In genomic region chr3:120059959-120060358, GRCm38 (mm10) we compare ENCODE assay signal across 14 mouse cellular contexts.
DNase-seq lines count a peak whose midpoint lies in the region; ATAC-seq lines count a peak whose summit lies in the region.
"Had no signal": no experiment of that assay in that cellular context is flagged by ENCODE, and none has a peak within 500 bp of the region (broad histone marks: within the 10 kb centered on the region; RNA-seq: fewer than 3 reads in every experiment).

No protein-coding gene starts in this region.

- peaks cover 4% of the 10 kb centered on the region for H3K4me1 ChIP-seq in heart, embryonic 16.5 days (ENCODE audit: control insufficient read depth, insufficient read depth, low read length)

- DNase-seq in heart, postnatal 36 days = no peak
- DNase-seq in R1 (ENCODE audit: low read depth, low spot score) = peak; percentile 4
- peak; percentile 18 for DNase-seq in embryo, embryonic 9.5 days (ENCODE audit: extremely low spot score)
- peak; percentile 9 for DNase-seq in mesoderm, embryonic 11.5 days (ENCODE audit: low read depth, low spot score)
- no peak for DNase-seq in frontal cortex, postnatal 36 days (ENCODE audit: low spot score in 2 of 2)
- no peak for DNase-seq in layer of hippocampus, postnatal 25 days (ENCODE audit: extremely low spot score in 1 of 2, low spot score in 1 of 2)
- DNase-seq: adrenal gland, postnatal 14 days; cerebellum, postnatal 25 days; heart, postnatal 10 days; kidney, postnatal 25 days; lung, postnatal 36 days had no signal

- peak overlapping the region; percentile 52 for H3K4me2 ChIP-seq in heart, embryonic 16.5 days (ENCODE audit: low read depth, low read length)

- H3K9me3 ChIP-seq in heart, embryonic 16.5 days (replicated peaks; ENCODE audit: control insufficient read depth, low read length) = 0 out of 2 replicates have a peak, but pooled peaks cover 2% of the 10 kb centered on the region

- peak overlapping the region; percentile 3; the same call in 1 of the 2 replicates for H3K4me3 ChIP-seq in heart, embryonic 16.5 days (ENCODE audit: low read length)

- no peak overlapping the region for H3K9ac ChIP-seq in heart, embryonic 16.5 days (ENCODE audit: low read length)

- no peak for ATAC-seq in heart, embryonic 16.5 days (replicated peaks; ENCODE audit: extremely low read depth, insufficient read depth, low FRiP score)
- no peak for ATAC-seq in cerebellum, adult (ENCODE audit: insufficient number of reproducible peaks, low FRiP score, low TSS enrichment)
- ATAC-seq: CD4-positive, CD25-positive, alpha-beta regulatory T cell, adult 4 months had no signal

- WGBS in heart, embryonic 16.5 days = 30% methylated on average over 11 of the region's 11 CpGs

- intact Hi-C loops in heart, postnatal 36 days (cut with DNase I) = no loop called here

- no peak overlapping the region for H3K27ac ChIP-seq in heart, embryonic 16.5 days (ENCODE audit: low read length)

- no peaks in the 10 kb centered on the region for H3K27me3 ChIP-seq in heart, embryonic 16.5 days (ENCODE audit: control insufficient read depth, insufficient read depth, low read length)

- H3K36me3 ChIP-seq in heart, embryonic 16.5 days (ENCODE audit: control insufficient read depth, insufficient read depth) = no peaks in the 10 kb centered on the region

Comparison
In these comparisons a context has a peak if more than half of its experiments do, and no peak if none do; other contexts are left out.
1. DNase-seq: peak in R1 (single experiment), embryo, embryonic 9.5 days (single experiment) and mesoderm, embryonic 11.5 days (single experiment); none in heart, postnatal 36 days (0 of 2), frontal cortex, postnatal 36 days (0 of 2) and layer of hippocampus, postnatal 25 days (0 of 2).